Mouse (Mus musculus) heart, postnatal 14 days (tissue): Measurements from ENCODE around the gene Traf5. TPM values are rescaled to one million over a fixed set of nuclear protein-coding genes. Genes with fewer than 3 reads are reported as not detected.

Experiments used
- DNase-seq, 2 experiments: peaks; one replicate each; pipeline ENCODE4 v3.0.0; 2021 to 2022
- intact Hi-C: fragments of 180-260 bp; cut with DNase I; formaldehyde crosslinking; loops from one replicate; pipeline ENCODE4 v1.15.1; 2025
- total RNA-seq, 2 experiments: library from RNA; stranded (reverse); gene quantifications; 2 replicates each; pipeline ENCODE4 v1.2.3; 2021

The Traf5 gene
- total RNA-seq, 2 experiments from 2014 or later, result 9.1 to 10.5 TPM

DNA sequence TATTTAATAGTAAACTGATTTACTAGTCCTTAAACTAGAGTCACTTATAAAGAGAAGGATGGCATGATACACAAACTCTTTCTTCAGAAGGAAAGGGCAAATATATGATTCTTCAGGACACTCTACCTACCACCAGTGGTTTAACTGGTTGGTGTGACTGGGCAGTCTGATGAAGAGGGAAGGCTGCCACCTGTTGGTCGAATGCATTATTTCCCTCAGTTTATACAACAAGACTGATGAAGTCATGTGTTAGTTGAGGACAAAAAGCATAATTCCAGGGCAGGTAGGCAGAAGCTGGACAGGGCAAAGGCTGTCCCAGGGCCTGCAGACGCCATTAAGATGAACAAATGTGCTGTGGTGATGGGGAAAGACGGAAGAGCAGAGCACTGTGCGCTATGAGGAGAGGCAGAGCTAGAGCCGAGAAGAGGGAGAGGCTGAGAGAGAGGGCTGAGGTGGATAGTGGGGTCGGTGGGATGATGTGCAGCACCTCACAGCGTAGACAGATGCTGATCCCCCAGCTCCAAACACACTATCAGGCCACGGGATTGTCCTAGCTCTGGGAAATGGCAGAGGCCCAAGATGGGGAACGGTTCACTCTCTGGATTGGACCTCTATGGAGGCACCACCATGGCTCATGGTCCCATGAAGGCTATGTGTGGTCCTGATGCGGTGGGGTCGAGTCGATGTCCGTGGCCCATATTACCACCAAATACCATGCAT, 2.3 kb upstream of the Traf5 start:
- intact Hi-C loops, result no loop called here

DNA sequence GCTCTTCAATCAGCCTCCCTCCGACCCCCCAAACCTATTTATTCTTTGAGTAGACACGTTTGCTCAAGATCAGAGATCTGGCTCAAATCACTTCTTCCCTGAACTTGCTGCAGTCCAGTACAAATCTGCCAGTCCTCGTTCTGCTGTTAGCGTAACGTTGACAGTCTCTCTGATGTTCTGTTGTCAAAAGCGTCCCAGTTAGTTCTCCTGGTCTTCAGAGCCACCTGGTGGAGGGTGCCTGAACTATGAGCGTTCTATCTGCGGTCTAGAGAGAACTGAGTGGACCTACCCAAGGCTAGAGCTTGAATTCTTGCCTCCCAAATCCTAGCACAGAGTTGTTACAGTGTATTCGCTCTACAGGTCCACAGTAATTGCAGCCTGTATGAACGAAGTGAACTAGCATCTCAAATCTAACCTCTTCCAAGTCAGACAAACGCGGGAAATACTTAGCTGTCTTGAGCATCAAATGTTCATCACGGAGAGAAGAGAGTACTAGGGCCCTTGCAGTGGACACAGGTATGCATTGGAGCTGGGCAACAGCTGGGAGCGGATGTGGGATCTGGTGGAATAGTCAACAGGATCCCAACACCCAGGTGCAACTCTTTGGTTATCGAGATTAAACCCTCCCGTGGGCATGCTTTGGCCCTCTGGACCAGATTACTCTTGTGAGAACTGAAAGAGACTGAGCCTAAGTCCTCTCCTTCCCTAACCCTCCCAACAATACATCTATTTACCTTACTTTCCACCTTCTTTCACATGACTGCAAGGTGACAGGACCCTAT, 711 bp upstream of the Traf5 start:
- peak; percentile 83 to 89 for DNase-seq
- intact Hi-C loops, result loop anchor here (1.0 to 2.0 kb wide), 4 partner anchors 30 to 259 kb away; partner anchors contain the start of gene Slc30a1

More for the DNA sequence above, 2.3 kb upstream of the Traf5 start:
- DNase-seq, result peak; percentile 66 to 80

DNA sequence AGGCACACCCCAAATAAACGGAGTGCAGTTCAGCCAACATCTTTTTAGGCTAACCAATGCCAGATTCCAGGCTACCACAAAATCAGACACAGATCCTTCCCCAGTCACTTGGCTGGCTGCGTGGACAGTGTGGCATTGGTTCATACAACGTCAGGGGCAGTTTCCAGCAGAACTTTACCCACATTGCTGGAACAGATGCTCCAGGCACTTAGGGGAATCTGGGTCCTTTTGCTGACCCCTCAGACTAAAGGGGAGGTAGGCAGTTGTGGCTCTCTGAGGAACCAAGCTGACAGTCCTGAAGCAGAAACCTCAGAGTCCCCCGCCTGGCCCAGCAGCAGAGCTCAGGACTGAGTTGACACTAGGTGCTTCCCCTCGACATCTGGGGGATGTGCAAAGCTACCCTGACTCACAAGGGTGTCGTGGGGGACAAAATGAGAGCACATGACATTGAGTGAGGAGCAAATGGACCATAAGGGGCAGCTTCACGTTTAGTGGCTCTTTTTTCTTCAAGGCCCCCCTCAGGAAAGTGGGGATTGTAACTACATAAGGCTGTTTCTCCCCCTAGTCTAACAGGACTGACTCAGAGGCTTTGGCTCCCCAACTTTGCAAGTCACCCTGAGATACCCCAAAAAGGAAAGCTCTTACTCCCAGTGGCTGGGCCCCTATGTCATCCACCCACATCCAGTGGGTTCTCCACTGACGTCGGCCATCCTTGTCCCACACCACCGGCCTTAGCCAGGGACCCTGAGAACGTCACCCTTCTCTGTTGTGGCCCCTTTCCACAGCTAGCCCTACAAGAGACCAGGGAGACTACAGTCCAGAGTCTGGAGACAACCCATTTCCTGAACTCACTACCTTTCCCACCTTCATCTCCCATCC, 1.4 kb downstream of the Traf5 start:
- intact Hi-C loops, result no loop called here
- DNase-seq, result no peak

GRCm38 (mm10) chr1:192090281-192090680, 2.1 kb downstream of the Traf5 start:
- no peak for DNase-seq
- intact Hi-C loops, result no loop called here

DNA sequence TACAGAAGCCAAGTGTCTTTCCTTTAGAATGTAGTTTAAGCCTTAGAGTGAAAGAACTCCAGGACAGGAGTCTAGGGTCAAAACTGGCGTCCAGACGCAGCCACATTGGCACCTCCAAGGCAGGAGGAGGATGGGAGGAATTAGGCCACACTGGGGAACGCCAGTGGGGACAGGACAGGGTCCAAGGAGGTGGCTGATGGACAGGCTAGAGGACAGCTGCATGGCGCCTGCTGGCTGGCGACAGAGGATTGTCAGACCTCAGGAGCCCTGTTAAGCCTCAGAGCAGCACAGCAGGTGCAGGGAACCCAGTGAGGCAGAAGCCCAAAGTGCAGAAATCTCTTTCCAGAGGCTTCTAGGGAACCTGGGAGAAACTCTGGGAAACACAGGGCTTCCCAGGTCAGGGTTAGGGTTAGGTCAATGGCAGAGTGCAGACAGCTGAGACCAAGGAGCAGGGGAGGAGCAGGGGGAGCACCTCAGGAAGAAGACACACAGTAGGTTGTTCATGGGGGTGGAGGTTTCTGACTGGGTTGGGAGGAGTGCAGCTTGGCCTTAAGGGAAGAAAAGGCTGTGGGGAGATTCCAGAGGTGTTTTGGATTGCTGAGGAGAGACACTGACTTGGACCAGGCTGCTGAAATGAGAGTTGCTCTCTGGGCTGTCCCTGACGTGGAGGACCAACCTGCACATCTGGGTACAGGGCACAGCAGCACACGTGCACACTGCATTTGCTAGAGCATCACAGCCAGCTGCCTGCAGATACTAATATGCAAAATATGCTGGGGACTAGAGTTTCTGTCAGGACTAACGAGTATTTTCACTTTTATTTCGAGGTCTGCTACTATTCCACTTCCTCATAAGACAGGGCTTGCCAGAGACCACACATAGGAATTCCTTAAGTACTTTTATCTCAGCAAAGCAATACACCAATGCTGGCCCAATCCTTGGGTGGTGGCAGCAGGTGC, 2.9 kb downstream of the Traf5 start:
- no peak for DNase-seq
- intact Hi-C loops, result no loop called here

DNA sequence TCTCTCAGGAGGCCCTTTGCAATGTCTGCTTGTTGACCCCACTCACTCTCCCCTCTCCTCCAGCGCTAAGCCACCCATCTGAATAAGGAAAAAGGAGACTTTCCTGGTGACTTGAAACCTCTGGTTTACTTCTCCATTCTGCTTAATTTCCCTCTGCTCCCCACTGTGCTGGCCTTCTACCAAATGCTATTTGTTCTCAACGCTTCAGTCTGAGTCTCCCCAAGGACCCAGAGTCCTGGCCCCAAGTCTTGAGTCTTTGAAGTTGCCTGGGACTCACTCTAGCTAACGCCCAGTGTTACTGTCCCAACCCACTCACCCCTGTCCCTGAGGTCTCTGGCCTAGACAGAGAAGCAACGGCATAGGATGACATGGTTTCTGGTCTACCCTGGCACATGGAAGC, 4.3 kb downstream of the Traf5 start:
- DNase-seq, result peak in 1 of 2 experiments; percentile 38

DNA sequence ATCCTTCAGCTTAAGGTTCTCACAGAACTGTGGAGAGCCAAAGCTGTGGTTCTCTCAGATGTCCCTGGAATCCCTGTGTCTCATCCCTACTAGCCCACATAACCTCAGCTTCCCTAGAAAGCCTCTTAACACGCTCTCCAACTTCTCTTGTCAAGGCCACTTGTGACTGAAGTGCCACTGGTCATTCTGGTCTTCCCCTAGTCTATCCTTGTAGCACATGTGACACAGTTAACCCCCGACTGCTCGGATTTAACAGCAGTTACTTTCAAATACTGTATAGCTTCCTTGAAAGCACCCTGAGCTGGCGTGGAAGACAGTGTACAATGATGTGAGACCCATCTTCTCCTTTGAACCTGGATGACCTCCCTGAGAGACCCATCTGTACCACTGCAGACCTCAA, 5.3 kb downstream of the Traf5 start:
- intact Hi-C loops, result no loop called here
- no peak for DNase-seq

More for the DNA sequence above, 4.3 kb downstream of the Traf5 start:
- intact Hi-C loops, result no loop called here

DNA sequence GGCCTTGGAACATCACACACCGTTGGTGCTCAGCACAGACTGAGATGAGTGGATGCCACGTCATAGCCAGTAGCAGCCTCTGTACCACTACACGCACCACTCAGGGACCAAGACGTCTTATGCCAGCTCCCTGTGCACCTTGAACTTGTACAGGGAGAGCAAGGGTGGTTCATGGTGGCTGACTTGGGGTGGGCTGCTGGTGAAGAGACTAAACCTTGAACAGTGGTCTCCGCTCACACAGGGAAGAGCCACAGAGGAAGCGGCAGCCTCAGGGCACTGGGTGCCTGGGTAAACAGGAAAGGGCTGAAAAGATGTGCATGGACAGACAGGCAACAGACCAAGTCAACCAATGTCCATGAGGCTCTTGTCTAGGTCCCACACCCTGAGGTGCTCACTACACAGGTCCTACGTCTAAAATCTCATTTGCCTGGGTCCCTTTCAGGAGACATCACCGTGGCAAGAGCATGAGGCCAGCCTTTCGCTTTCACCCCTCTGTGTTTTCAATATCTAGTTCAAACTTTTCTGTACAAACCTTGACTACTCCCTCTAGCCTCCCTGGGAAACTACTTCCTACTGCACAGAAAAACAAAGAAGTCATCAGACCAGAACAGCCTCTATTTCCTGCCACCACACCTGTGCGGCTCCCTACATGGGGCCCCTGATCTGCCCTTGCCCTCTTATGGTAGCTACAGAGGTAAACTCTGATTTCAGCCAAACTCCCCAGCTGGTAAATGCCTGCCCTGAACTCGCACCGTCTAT, 5.9 kb downstream of the Traf5 start:
- intact Hi-C loops, result no loop called here
- no peak for DNase-seq

DNA sequence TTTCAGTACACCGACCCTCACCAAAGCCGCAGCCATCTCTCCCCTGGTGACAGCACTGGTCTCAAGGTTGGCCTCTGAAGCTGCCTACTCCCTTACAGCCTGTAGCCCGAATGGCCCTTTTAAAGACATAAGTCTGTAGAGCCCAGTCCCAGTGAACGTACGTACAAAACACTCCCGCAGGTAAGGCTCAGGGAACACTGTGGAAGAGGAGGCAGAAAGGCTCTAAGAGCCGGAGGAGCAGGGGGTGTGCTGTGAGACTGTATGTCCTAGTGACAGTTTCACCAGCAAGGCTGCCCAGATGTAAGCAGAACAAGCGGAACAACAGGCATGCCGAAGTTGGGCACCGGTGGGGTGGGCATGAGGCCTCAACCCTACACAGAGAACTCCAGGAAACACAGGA, 7.1 kb downstream of the Traf5 start:
- DNase-seq, result no peak
- intact Hi-C loops, result no loop called here

GRCm38 (mm10) chr1:192082646-192083045, 9.7 kb downstream of the Traf5 start:
- no peak for DNase-seq
- intact Hi-C loops, result no loop called here

DNA sequence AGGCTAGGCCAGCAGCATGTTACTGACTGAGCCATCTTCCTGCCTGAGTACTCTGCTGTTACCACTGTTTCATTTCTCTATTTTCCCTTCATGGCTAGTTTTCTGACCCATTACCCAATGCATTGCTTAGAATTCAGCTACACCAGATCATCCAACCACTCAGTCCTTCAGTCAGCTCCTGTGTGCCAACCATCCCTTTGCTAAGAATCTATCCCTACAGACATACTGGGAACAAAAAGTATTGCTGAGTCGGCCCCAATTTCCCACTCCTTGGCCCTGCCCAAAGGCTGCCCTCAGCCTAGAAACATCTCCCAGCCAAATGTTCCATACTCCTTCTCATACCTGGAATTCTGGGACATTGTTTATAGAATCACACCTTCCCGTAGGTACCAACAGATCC, 11.2 kb downstream of the Traf5 start:
- no peak for DNase-seq
- intact Hi-C loops, result no loop called here

- no peak for DNase-seq
- intact Hi-C loops, result no loop called here
These were observed 13.2 kb downstream of the Traf5 start for GRCm38 (mm10) chr1:192079121-192079520.

- DNase-seq, result peak; percentile 66 to 72
- intact Hi-C loops, result no loop called here
These were observed 14.0 kb downstream of the Traf5 start for GRCm38 (mm10) chr1:192078406-192078805.

GRCm38 (mm10) chr1:192076796-192077535, 15.4 kb downstream of the Traf5 start:
- peak; percentile 56 to 70 for DNase-seq
- intact Hi-C loops, result no loop called here

- DNase-seq, result no peak
- intact Hi-C loops, result no loop called here
These were observed 16.3 kb downstream of the Traf5 start for GRCm38 (mm10) chr1:192076101-192076500.

DNA sequence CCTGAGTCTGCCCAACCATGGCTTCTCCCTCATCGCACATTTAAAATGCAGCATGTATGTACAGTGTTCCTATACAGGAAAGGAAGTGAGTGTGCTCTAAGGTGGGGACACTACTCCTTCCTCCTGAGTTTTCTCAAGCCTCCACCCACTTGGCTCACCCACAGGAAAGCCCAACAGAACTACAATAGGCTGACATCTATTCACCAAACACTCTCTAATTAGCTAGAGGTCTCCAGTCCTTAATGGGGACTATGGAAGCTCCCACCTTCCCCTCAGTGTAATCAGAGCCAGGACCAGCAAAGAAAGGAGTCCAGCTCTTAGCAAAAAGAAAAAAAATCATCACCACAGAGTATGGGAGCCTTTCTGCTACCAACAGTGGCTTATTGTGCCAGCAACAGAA, 17.5 kb downstream of the Traf5 start:
- no peak for DNase-seq
- intact Hi-C loops, result no loop called here

DNA sequence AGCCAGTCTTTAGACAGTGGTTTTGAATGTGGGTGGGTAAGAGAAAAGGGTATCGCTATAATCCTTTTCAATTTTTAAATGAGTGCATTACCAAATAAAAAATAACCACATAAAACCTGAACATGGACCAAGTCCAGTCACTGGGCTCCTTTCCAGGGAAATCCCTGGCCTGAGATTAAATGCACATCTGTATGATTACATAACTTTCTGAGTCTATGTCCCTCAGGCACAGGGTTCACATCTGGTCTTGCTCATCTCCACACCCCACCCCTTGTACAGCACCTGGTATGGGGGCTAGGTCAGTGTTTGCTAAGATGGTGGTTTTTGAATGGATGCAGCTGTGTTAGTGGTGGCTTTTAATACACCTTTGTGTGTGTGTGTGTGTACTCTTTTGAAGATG, 19.9 kb downstream of the Traf5 start:
- DNase-seq, result peak; percentile 36 to 39
- intact Hi-C loops, result no loop called here

DNA sequence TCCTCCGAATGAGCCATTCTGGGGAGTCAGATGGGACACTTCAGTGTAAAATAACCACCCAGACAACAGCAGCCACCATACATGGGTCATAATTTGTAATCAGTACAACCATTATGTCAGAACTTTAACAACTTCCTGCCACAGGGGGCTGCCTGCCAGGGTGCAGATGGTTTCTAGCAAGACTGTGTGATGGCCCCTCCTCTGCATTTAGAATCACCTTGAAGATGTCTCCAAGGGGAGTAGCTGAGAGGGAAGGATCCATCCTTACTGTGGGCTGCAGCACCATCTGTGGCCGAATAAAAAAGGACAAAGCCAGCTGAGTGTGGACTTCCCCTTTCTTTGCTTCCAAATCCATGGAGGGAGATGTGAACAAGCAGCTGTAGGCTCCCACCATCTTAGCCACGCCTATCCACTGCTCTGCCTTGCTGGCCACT, 21.7 kb downstream of the Traf5 start:
- intact Hi-C loops, result no loop called here
- peak; percentile 45 to 60 for DNase-seq
